Mouse (Mus musculus): ENCODE results near the gene Adgrv1. TPM values are rescaled to one million over a fixed set of nuclear protein-coding genes. Genes with fewer than 3 reads are reported as not detected.

Adgrv1 gene
- polyA plus RNA-seq, 1 experiment from 2014 or later, result 2.2 TPM

DNA sequence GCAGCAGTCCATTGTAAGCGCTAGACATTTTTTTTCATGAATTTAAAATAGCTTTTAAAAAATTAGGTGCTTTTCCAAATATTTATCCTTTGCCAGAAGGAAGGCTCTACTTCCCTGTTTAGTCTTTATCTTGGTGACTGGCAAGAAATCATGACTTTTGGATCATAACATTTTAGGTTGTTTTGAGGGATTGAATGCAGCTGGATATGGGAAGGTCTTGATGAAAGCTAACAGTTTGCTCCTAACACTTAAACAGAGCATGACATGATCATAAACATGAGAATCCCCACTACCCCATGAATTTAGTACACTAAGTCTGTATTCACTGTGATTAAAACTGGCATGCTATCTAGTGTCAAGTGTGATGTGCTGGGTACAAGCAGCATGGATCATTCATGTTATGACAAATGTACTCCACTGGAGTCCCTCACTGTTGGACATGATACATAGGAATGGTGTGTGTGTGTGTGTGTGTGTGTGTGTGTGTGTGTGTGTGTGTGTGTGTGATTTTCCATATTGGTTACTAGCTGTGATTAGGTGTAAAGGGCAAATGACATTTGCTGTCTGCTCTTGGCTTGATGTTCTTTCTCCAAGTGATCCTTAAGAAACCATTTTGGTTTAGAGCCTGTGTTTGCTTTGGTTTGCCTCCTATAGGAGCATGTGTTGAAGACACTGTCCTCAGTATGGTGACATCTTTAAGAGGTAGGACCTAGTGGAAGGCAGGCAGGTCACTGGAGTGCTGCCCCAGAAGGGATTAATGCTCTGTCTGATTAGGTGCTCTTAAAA is 542.7 kb downstream of the Adgrv1 start:
- DNase-seq (ENCODE audit: low spot score) (peak; percentile 69), ATAC-seq (peak; percentile 86)
- H3K9ac ChIP-seq (replicated peaks; ENCODE audit: low read depth), result no peak overlapping the region
- H3K27me3 ChIP-seq (replicated peaks; ENCODE audit: insufficient read depth, low read length), result no peaks in the 10 kb centered on the region
- WGBS, result 65% methylated on average over 1 of the region's 1 CpGs
- no peaks in the 10 kb centered on the region for H3K36me3 ChIP-seq (ENCODE audit: insufficient read depth, low read length)
- H3K4me2 ChIP-seq (replicated peaks; ENCODE audit: low read depth, low read length), result no peak overlapping the region
- TF ChIP-seq EP300 (IDR thresholded peaks at IDR 0.05) (peak; percentile 67), CTCF (IDR thresholded peaks at IDR 0.05) (no peak)
- no peak overlapping the region for H3K4me3 ChIP-seq (ENCODE audit: low read depth, low read length)
- no peak overlapping the region for H3K27ac ChIP-seq (ENCODE audit: low read length)
- H3K9me3 ChIP-seq (ENCODE audit: low read length), result no peaks in the 10 kb centered on the region
- H3K4me1 ChIP-seq (ENCODE audit: insufficient read depth, low read depth, low read length), result no peaks in the 10 kb centered on the region

DNA sequence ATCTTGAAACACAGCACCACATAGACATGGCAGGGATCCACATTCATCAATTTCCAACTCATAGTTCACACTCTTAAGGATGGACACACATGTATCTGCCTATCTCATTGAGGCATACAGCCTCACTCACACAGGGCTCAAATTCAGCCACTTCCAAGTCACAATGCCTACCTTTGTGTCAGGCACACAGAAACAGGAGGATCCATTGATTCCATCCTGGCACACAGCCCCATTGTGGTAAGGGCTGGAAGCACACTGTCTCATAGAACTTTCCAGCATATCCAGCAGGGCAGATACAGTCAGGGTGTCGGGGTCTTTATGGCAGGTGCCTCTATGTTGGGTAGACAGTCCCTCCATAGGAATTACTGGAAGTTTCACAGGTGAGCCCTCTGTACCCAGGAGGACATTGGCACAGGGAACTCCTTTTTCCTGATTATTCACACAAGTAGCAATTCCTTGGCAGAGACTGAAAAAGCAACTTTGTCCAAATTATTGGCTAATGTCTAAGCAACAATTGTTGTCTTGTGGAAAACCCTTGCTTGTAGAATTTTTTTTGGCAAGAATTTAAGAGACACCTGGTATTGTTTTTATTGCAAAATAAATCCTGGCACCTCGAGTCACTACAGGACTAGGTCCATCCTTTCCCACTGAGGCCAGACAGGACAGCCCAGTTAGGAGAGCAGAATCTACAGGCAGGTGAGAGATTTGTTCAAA is 545.8 kb downstream of the Adgrv1 start:
- H3K4me1 ChIP-seq (ENCODE audit: insufficient read depth, low read depth, low read length), result no peaks in the 10 kb centered on the region
- H3K27me3 ChIP-seq (replicated peaks; ENCODE audit: insufficient read depth, low read length), result no peaks in the 10 kb centered on the region
- H3K9ac ChIP-seq (replicated peaks; ENCODE audit: low read depth), result no peak overlapping the region
- no peak overlapping the region for H3K27ac ChIP-seq (ENCODE audit: low read length)
- H3K36me3 ChIP-seq (ENCODE audit: insufficient read depth, low read length), result no peaks in the 10 kb centered on the region
- no peak for ATAC-seq
- H3K4me2 ChIP-seq (replicated peaks; ENCODE audit: low read depth, low read length), result no peak overlapping the region
- no peak overlapping the region for H3K4me3 ChIP-seq (ENCODE audit: low read depth, low read length)
- WGBS, result 86% methylated on average over 2 of the region's 2 CpGs
- DNase-seq (ENCODE audit: low spot score), result no peak
- no peak for TF ChIP-seq CTCF (IDR thresholded peaks at IDR 0.05)
- TF ChIP-seq EP300 (IDR thresholded peaks at IDR 0.05), result no peak
- H3K9me3 ChIP-seq (ENCODE audit: low read length), result no peaks in the 10 kb centered on the region

DNA sequence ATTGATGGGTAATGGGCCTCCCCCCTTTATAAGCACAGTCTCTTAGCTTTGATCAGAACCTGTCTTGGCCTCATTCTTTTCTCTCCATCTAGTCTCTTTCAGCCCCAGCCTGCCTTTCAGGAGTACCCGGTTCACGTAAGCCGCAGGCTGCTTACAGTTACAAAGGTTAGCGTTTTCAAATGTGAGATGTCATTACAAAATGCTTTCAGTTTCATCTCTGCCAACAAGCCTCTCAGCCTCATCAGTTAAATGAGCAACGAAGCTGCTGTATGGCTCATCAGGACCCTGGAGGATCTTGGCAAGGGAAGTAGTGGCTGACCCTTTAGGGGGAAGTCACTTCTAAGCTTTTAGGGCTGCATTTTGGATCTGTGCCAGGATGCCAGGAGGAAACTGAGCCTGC is 560.7 kb downstream of the Adgrv1 start:
- H3K4me3 ChIP-seq (ENCODE audit: low read depth, low read length), result no peak overlapping the region
- H3K4me2 ChIP-seq (replicated peaks; ENCODE audit: low read depth, low read length), result no peak overlapping the region
- 75% methylated on average over 5 of the region's 5 CpGs for WGBS
- DNase-seq (ENCODE audit: low spot score) (no peak), ATAC-seq (no peak)
- no peaks in the 10 kb centered on the region for H3K27me3 ChIP-seq (replicated peaks; ENCODE audit: insufficient read depth, low read length)
- H3K27ac ChIP-seq (ENCODE audit: low read length), result no peak overlapping the region
- no peaks in the 10 kb centered on the region for H3K36me3 ChIP-seq (ENCODE audit: insufficient read depth, low read length)
- no peak overlapping the region for H3K9ac ChIP-seq (replicated peaks; ENCODE audit: low read depth)
- no peaks in the 10 kb centered on the region for H3K4me1 ChIP-seq (ENCODE audit: insufficient read depth, low read depth, low read length)
- no peak for TF ChIP-seq EP300 (IDR thresholded peaks at IDR 0.05)
- no peak for TF ChIP-seq CTCF (IDR thresholded peaks at IDR 0.05)
- no peaks in the 10 kb centered on the region for H3K9me3 ChIP-seq (ENCODE audit: low read length)

DNA sequence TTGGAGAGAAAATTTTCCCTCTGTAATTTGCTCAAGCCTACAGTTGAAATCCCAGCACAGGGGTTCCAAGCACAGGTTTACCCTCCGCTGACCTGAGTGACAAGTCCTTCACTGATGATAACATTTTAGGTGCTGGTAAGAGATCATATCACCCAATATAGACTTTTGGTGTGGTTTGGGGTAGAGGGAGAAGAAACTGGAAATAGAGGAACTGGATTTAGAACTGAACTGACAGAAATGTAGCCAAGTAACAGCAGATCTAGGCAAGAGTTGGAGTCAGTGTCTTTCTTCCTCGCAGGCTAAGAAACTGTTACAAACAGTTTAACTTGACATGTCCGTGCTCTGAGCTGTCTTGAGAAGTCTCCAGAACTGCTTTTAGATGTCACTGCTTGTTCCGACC is 581.5 kb downstream of the Adgrv1 start:
- Histone ChIP-seq H3K9me3 (ENCODE audit: low read length) (no peaks in the 10 kb centered on the region), H3K27me3 (replicated peaks; ENCODE audit: insufficient read depth, low read length) (no peaks in the 10 kb centered on the region), H3K4me2 (replicated peaks; ENCODE audit: low read depth, low read length) (no peak overlapping the region), H3K4me3 (ENCODE audit: low read depth, low read length) (no peak overlapping the region), H3K4me1 (ENCODE audit: insufficient read depth, low read depth, low read length) (no peaks in the 10 kb centered on the region), H3K27ac (ENCODE audit: low read length) (no peak overlapping the region), H3K9ac (replicated peaks; ENCODE audit: low read depth) (no peak overlapping the region), H3K36me3 (ENCODE audit: insufficient read depth, low read length) (no peaks in the 10 kb centered on the region)
- TF ChIP-seq EP300 (IDR thresholded peaks at IDR 0.05), result no peak
- ATAC-seq (no peak), DNase-seq (ENCODE audit: low spot score) (no peak)
- 76% methylated on average over 4 of the region's 4 CpGs for WGBS

DNA sequence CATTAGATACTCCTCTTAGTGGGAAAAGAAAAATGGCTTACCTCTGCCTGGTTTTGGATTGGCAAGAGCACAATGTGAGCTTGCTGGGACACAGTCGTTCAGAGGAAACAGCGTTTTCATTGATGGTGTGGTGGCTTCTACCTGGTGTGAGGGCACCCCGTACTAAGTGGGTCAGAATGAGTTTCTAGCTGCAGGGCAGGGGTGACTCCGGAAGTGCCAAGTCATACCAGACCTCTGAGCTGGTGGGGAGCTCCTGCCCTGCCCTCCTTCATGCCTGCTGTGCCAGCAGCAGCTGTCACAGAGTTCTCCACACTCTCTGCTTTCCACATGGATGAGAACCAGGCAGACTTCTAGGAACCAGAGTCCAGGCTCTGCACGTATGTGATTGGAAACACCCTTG is 582.0 kb downstream of the Adgrv1 start:
- no peaks in the 10 kb centered on the region for H3K9me3 ChIP-seq (ENCODE audit: low read length)
- H3K36me3 ChIP-seq (ENCODE audit: insufficient read depth, low read length), result no peaks in the 10 kb centered on the region
- TF ChIP-seq EP300 (IDR thresholded peaks at IDR 0.05) (no peak), CTCF (IDR thresholded peaks at IDR 0.05) (no peak)
- no peak overlapping the region for H3K4me2 ChIP-seq (replicated peaks; ENCODE audit: low read depth, low read length)
- no peak overlapping the region for H3K27ac ChIP-seq (ENCODE audit: low read length)
- H3K9ac ChIP-seq (replicated peaks; ENCODE audit: low read depth), result no peak overlapping the region
- ATAC-seq (no peak), DNase-seq (ENCODE audit: low spot score) (no peak)
- no peaks in the 10 kb centered on the region for H3K27me3 ChIP-seq (replicated peaks; ENCODE audit: insufficient read depth, low read length)
- WGBS, result 62% methylated on average over 5 of the region's 5 CpGs
- H3K4me3 ChIP-seq (ENCODE audit: low read depth, low read length), result no peak overlapping the region
- H3K4me1 ChIP-seq (ENCODE audit: insufficient read depth, low read depth, low read length), result no peaks in the 10 kb centered on the region

DNA sequence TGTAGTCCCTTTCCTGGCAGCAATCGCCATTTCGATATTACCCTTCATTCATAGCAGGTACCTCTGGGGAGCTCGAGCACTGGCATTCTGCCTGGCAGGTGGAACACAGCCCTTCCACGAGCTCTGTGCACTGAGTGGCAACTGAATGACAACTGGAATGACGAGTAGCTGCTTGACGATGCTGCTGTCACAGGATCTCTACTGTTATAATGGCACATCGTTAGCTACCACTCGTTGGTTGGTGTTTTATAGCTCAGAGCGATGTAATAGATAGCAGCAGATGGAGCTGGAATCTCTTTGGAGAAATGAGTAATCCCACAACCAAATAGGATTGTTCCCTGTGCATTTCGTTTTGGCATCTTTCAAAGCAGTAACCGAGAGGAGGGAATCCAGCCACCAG is 587.6 kb downstream of the Adgrv1 start:
- Histone ChIP-seq H3K36me3 (ENCODE audit: insufficient read depth, low read length) (no peaks in the 10 kb centered on the region), H3K27ac (ENCODE audit: low read length) (no peak overlapping the region), H3K4me3 (ENCODE audit: low read depth, low read length) (no peak overlapping the region), H3K4me2 (replicated peaks; ENCODE audit: low read depth, low read length) (no peak overlapping the region), H3K27me3 (replicated peaks; ENCODE audit: insufficient read depth, low read length) (no peaks in the 10 kb centered on the region), H3K4me1 (ENCODE audit: insufficient read depth, low read depth, low read length) (no peaks in the 10 kb centered on the region), H3K9me3 (ENCODE audit: low read length) (no peaks in the 10 kb centered on the region), H3K9ac (replicated peaks; ENCODE audit: low read depth) (no peak overlapping the region)
- 78% methylated on average over 11 of the region's 11 CpGs for WGBS
- ATAC-seq (no peak), DNase-seq (ENCODE audit: low spot score) (no peak)
- no peak for TF ChIP-seq CTCF (IDR thresholded peaks at IDR 0.05)
- TF ChIP-seq EP300 (IDR thresholded peaks at IDR 0.05), result no peak

Small RNA genes lying within 50 kb of the gene (microRNA-seq; reads per million reads assigned to microRNA genes)
- gene Gm25241, result not detected

Other genes starting within 250 kb of the Adgrv1 start
- gene Lysmd3, start 24.5 kb upstream of the Adgrv1 start, polyA plus RNA-seq (2015; fragmentation: Nextera tagmentation; extraction: Ambion mirVana), result 19.3 and 20.0 TPM in 2 replicates
- 5.1 and 5.2 TPM in 2 replicates for gene Polr3g, start 77.9 kb upstream of the Adgrv1 start, polyA plus RNA-seq (2015; fragmentation: Nextera tagmentation; extraction: Ambion mirVana)
- gene Mblac2, start 78.2 kb upstream of the Adgrv1 start, polyA plus RNA-seq (2015; fragmentation: Nextera tagmentation; extraction: Ambion mirVana), result 5.6 and 6.5 TPM in 2 replicates
- 184 and 185 TPM in 2 replicates for gene Cetn3, start 149.9 kb upstream of the Adgrv1 start, polyA plus RNA-seq (2015; fragmentation: Nextera tagmentation; extraction: Ambion mirVana)